Mouse (Mus musculus) lung, adult 2 months (tissue): Measurements from ENCODE around the gene Stmn3.

Source experiments
- CTCF ChIP-seq: fragments of 200-500 bp; IDR thresholded peaks from 2 replicates; pipeline ENCODE4 v1.5.1; 2011; ENCODE audit warnings: mild to moderate bottlenecking, low read length, control low read depth; ENCODE audit not compliant: insufficient read depth
- POLR2A ChIP-seq: fragments of 200-500 bp; IDR thresholded peaks from 2 replicates; pipeline ENCODE4 v1.6.1; 2011; ENCODE audit warnings: low read depth, mild to moderate bottlenecking, control low read depth, low read length, borderline replicate concordance; ENCODE audit errors: extremely low read depth

DNA sequence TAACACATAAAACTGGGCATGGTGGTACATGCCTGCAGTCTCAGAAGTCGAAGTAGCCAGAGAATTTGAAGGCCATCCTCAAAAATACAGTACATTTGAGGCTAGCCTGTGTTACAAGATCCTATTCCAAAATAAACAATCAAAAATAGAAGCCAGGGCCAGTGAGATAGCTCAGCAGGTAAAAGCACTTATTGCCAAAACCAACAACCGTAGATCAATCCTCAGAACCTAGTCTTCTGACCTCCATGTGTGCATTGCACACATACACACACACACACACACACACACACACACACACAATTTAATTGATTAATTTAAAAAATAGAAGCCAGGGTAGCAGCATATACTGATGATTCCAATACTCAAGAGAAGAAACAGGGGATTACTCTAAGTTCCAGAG is 47.5 kb downstream of the Stmn3 start:
- TF ChIP-seq POLR2A = no peak
- TF ChIP-seq CTCF = no peak
